Mouse (Mus musculus) lung, adult 2 months (tissue): ENCODE data around the gene Pemt.

Source experiments
- CTCF ChIP-seq: fragments of 200-500 bp; IDR thresholded peaks from 2 replicates; pipeline ENCODE4 v1.5.1; 2011; ENCODE audit warnings: mild to moderate bottlenecking, low read length, control low read depth; ENCODE audit not compliant: insufficient read depth
- POLR2A ChIP-seq: fragments of 200-500 bp; IDR thresholded peaks from 2 replicates; pipeline ENCODE4 v1.6.1; 2011; ENCODE audit warnings: low read depth, mild to moderate bottlenecking, control low read depth, low read length, borderline replicate concordance; ENCODE audit errors: extremely low read depth

DNA sequence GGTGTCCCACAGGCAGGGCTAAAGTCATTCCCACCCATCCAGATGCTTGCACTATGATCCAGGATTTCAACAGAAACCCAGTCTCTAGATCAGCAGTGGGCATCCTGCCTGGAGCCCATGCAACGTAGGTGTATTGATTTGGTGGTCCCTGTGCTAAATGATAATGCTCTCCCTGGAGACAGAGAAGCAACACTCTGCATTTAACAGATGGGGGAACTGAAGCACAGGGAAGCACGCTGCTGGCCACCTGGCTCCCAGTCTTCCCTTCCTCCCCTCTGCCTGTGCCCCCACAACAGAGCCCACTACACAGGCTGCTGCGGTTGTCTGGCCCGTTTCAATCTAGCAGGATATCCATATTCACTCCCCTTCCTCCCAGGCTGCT is 80.2 kb downstream of the Pemt start:
- TF ChIP-seq CTCF (no peak), POLR2A (no peak)
